Mouse (Mus musculus) CH12.LX (cell line): ENCODE results near the gene Heatr4. TPM values are rescaled to one million over a fixed set of nuclear protein-coding genes. Genes with fewer than 3 reads are reported as not detected.

Source experiments
- DNase-seq: peaks from one replicate; pipeline ENCODE4 v3.0.0-alpha.2; 2013; ENCODE audit errors: extremely low read depth
- H3K27ac ChIP-seq: 2 replicates; pipeline ENCODE4 v1.5.1; 2012; ENCODE audit warnings: low read depth, mild to moderate bottlenecking, control low read depth, moderate library complexity; ENCODE audit not compliant: insufficient read depth
- H3K27me3 ChIP-seq: replicated peaks from 2 replicates; pipeline ENCODE3; 2012; ENCODE audit warnings: inconsistent platforms
- H3K36me3 ChIP-seq, 2 experiments: replicated peaks in 1 of 2; 2 replicates each; pipeline versions ENCODE3 to v1.6.1; 2012; ENCODE audit warnings: inconsistent platforms in 1 of 2, low read length in 1 of 2, mild to moderate bottlenecking in 1 of 2, mixed read lengths in 1 of 2, moderate library complexity in 1 of 2; ENCODE audit not compliant: control insufficient read depth in 1 of 2, insufficient read depth in 1 of 2
- H3K4me1 ChIP-seq, 2 experiments: 2 replicates each; pipeline ENCODE4 v1.6.1; 2012; ENCODE audit warnings: inconsistent platforms in 1 of 2, moderate library complexity in 1 of 2; ENCODE audit not compliant: insufficient read depth in 2 of 2, control insufficient read depth in 1 of 2
- H3K4me2 ChIP-seq: 2 replicates; pipeline ENCODE4 v1.6.1; 2012; ENCODE audit warnings: low read depth, mild to moderate bottlenecking, control low read depth; ENCODE audit not compliant: poor library complexity, insufficient read depth, severe bottlenecking
- H3K4me3 ChIP-seq, 3 experiments: fragments of 150-350 bp in 1 of 3; sonication (generic) in 1 of 3; replicated peaks in 1 of 3; 2 replicates each; pipeline versions ENCODE3 to v1.5.1; 2011 to 2012; ENCODE audit warnings: low read depth in 2 of 3, low read length in 2 of 3, mild to moderate bottlenecking in 2 of 3, moderate library complexity in 2 of 3, control low read depth in 1 of 3, improper control_type of control experiment in 1 of 3, inconsistent platforms in 1 of 3, mixed read lengths in 1 of 3; ENCODE audit not compliant: poor library complexity in 1 of 3
- H3K79me2 ChIP-seq: replicated peaks from 2 replicates; pipeline ENCODE4 v1.6.1; 2012; ENCODE audit warnings: mild to moderate bottlenecking, moderate library complexity; ENCODE audit not compliant: control insufficient read depth, poor library complexity, insufficient read depth, severe bottlenecking; ENCODE audit errors: extremely low read depth
- H3K9ac ChIP-seq: 2 replicates; pipeline ENCODE4 v1.6.1; 2012; ENCODE audit warnings: low read depth, mild to moderate bottlenecking, control low read depth, moderate library complexity; ENCODE audit not compliant: insufficient read depth
- H3K9me3 ChIP-seq: replicated peaks from 2 replicates; pipeline ENCODE3; 2012; ENCODE audit warnings: low read length, inconsistent platforms, mixed read lengths
- BHLHE40 ChIP-seq: IDR thresholded peaks from 2 replicates; pipeline ENCODE4 v1.6.1; 2011; ENCODE audit warnings: mild to moderate bottlenecking, low read depth, low read length, improper control_type of control experiment
- JUN ChIP-seq: IDR thresholded peaks from 2 replicates; pipeline ENCODE4 v1.6.1; 2011; ENCODE audit warnings: low read depth, mild to moderate bottlenecking, low read length, improper control_type of control experiment, moderate library complexity; ENCODE audit not compliant: insufficient read depth
- JUND ChIP-seq: conservative IDR thresholded peaks from 2 replicates; pipeline ENCODE4 v1.6.1; 2011; ENCODE audit warnings: low read depth, low read length, improper control_type of control experiment
- KAT2A ChIP-seq: IDR thresholded peaks from 2 replicates; pipeline ENCODE4 v1.6.1; 2012; ENCODE audit warnings: low read length, improper control_type of control experiment, inconsistent platforms; ENCODE audit not compliant: insufficient replicate concordance
- MEF2A ChIP-seq: IDR thresholded peaks from 2 replicates; pipeline ENCODE4 v1.6.1; 2014; ENCODE audit warnings: low read depth, mild to moderate bottlenecking, inconsistent platforms, low read length, improper control_type of control experiment, borderline replicate concordance
- MYC ChIP-seq: IDR thresholded peaks from 2 replicates; pipeline ENCODE4 v1.6.1; 2011; ENCODE audit warnings: low read depth, mild to moderate bottlenecking, improper control_type of control experiment, low read length
- PAX5 ChIP-seq: IDR thresholded peaks from 2 replicates; pipeline ENCODE4 v1.6.1; 2012; ENCODE audit warnings: low read length, inconsistent platforms, mixed read lengths
- POLR2A ChIP-seq: IDR thresholded peaks from 2 replicates; pipeline ENCODE4 v1.6.1; 2011; ENCODE audit warnings: low read depth, mild to moderate bottlenecking, improper control_type of control experiment, low read length
- POLR2AphosphoS2 ChIP-seq: IDR thresholded peaks from 2 replicates; pipeline ENCODE4 v1.6.1; 2011; ENCODE audit warnings: low read depth, low read length, improper control_type of control experiment
- RAD21 ChIP-seq: IDR thresholded peaks from 2 replicates; pipeline ENCODE4 v1.6.1; 2011; ENCODE audit warnings: low read depth, mild to moderate bottlenecking, low read length, improper control_type of control experiment, moderate library complexity
- RCOR1 ChIP-seq: conservative IDR thresholded peaks from 2 replicates; pipeline ENCODE4 v1.6.1; 2012; ENCODE audit warnings: low read depth, mild to moderate bottlenecking, inconsistent platforms, low read length, improper control_type of control experiment
- SMC3 ChIP-seq: IDR thresholded peaks from 2 replicates; pipeline ENCODE4 v1.6.1; 2011; ENCODE audit warnings: low read depth, low read length, improper control_type of control experiment
- TBP ChIP-seq: conservative IDR thresholded peaks from 2 replicates; pipeline ENCODE4 v1.6.1; 2011; ENCODE audit warnings: low read depth, low read length, improper control_type of control experiment
- TCF12 ChIP-seq: IDR thresholded peaks from 2 replicates; pipeline ENCODE4 v1.6.1; 2014; ENCODE audit warnings: low read depth, mild to moderate bottlenecking, inconsistent platforms, low read length, improper control_type of control experiment
- UBTF ChIP-seq: IDR thresholded peaks from 2 replicates; pipeline ENCODE4 v1.6.1; 2012; ENCODE audit warnings: low read depth, mild to moderate bottlenecking, inconsistent platforms, low read length, improper control_type of control experiment, moderate library complexity
- ZKSCAN1 ChIP-seq: IDR thresholded peaks from 2 replicates; pipeline ENCODE4 v1.6.1; 2012; ENCODE audit warnings: low read depth, inconsistent platforms, low read length, improper control_type of control experiment, borderline replicate concordance
- ZMIZ1 ChIP-seq: IDR thresholded peaks from 2 replicates; pipeline ENCODE4 v1.6.1; 2012; ENCODE audit warnings: low read depth, mild to moderate bottlenecking, inconsistent platforms, low read length, improper control_type of control experiment
- ZNF384 ChIP-seq: IDR thresholded peaks from 2 replicates; pipeline ENCODE4 v1.6.1; 2012; ENCODE audit warnings: low read depth, low read length, improper control_type of control experiment, inconsistent platforms
- dilution Hi-C: fragments of 300-500 bp; cut with MboI; formaldehyde crosslinking; loops from 2 replicates; pipeline ENCODE4 v1.14.3; 2020; ENCODE audit warnings: low sequenced_read_pairs; ENCODE audit not compliant: extremely low pct_unique_long_range_greater_than_20kb, extremely low pct_ligation_motif_present
- in situ Hi-C: fragments of 300-500 bp; cut with MboI; formaldehyde crosslinking; loops from 3 replicates; pipeline ENCODE4 v1.14.3; 2019; ENCODE audit warnings: low sequenced_read_pairs, low pct_ligation_motif_present, low pct_unique_long_range_greater_than_20kb, mixed read lengths
- polyA plus RNA-seq: library from polyadenylated mRNA; unstranded; fragments of >175 nt; gene quantifications from 2 replicates; pipeline ENCODE4 v1.2.1, GENCODE M21; 2012; ENCODE audit warnings: low read depth; ENCODE audit not compliant: insufficient read length
- total RNA-seq, 2 experiments: library from RNA; depleted of rRNA; stranded (reverse); fragments of 300-350 nt in 1 of 2; fragments of >200 nt in 1 of 2; gene quantifications; 2 replicates each; pipeline ENCODE4 v1.2.3; 2012 to 2014

The Heatr4 gene
- total and polyA plus RNA-seq, 3 experiments = not detected

DNA sequence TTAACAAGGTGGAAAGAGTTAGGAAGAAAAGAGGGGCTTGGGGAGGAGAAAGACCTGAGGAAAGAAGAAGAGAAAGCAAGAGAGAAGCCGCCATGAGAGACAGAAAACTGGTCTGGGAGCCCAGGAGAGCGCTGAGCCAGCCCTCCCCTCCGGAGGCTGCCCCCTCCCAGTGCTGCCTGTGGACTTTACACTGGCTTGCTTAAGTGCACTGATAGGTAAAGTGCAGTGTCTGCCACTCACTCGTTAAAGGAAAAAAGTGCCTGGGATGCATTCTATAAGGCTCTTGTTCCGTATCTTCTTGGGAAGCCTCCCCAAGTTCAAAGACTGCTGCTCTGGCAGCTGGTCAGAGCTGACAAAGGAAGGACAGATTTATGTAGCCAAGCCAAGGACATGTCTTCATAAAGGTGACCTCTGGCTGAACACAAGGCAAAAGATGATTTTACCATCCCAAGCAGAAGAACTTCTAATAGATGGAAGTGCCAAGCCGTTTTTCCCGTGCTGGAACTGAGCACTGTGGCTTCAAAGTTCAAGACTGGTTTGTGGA lies 59.4 kb downstream of the Heatr4 start:
- no peak overlapping the region for H3K9ac ChIP-seq
- dilution Hi-C loops = no loop called here
- TF ChIP-seq BHLHE40 (no peak), POLR2A (no peak), PAX5 (no peak), RCOR1 (no peak), SMC3 (no peak), ZKSCAN1 (no peak), KAT2A (no peak), RAD21 (no peak), JUN (no peak), TBP (no peak), UBTF (no peak), MEF2A (no peak), POLR2AphosphoS2 (no peak), JUND (no peak), TCF12 (no peak), MYC (no peak)
- H3K4me1 ChIP-seq = peaks cover 4 to 38% of the 10 kb centered on the region in 2 experiments; a peak in 3 of 4 replicates
- no peak overlapping the region for H3K4me3 ChIP-seq
- no peak overlapping the region for H3K4me2 ChIP-seq
- 0 out of 2 replicates have a peak, but pooled peaks cover 5% of the 10 kb centered on the region for H3K79me2 ChIP-seq
- no peak overlapping the region for H3K27ac ChIP-seq
- no peaks in the 10 kb centered on the region for H3K27me3 ChIP-seq
- DNase-seq = no peak
- H3K9me3 ChIP-seq = no peaks in the 10 kb centered on the region
- in situ Hi-C loops = no loop called here
- no peaks in the 10 kb centered on the region for H3K36me3 ChIP-seq

DNA sequence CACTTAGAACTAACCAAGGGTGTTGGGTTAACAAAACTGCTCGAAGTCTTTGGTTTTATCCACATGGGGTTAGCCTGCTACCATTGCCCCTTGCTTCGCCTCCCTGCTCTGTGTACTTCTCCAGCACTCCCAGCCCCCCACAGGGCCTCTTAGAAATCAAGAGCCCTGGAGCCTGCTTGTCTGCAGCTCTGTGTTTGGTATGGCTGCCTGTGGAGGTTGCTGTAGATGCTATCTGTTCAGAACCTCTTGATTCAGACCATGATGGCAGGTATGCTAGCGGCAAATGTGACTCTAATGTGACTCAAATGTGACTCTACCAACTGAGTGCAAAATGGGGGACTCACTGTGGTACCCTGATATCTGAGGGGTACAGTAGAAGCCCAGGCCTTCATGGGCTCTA lies 60.3 kb downstream of the Heatr4 start:
- H3K4me3 ChIP-seq = no peak overlapping the region
- dilution Hi-C loops (no loop called here), in situ Hi-C loops (no loop called here)
- H3K27ac ChIP-seq = no peak overlapping the region
- no peak overlapping the region for H3K4me2 ChIP-seq
- H3K9me3 ChIP-seq = no peaks in the 10 kb centered on the region
- H3K4me1 ChIP-seq = peaks cover 7 to 33% of the 10 kb centered on the region in 2 experiments; a peak in 3 of 4 replicates
- H3K9ac ChIP-seq = no peak overlapping the region
- no peaks in the 10 kb centered on the region for H3K27me3 ChIP-seq
- H3K36me3 ChIP-seq = no peaks in the 10 kb centered on the region
- no peak for DNase-seq
- TF ChIP-seq ZNF384 (no peak), JUND (no peak), ZMIZ1 (no peak), ZKSCAN1 (no peak), SMC3 (no peak)
- peaks cover 5% of the 10 kb centered on the region; the same call in 1 of the 2 replicates for H3K79me2 ChIP-seq
